ENCODE assay signal across 24 mouse cellular contexts in the genomic region with DNA sequence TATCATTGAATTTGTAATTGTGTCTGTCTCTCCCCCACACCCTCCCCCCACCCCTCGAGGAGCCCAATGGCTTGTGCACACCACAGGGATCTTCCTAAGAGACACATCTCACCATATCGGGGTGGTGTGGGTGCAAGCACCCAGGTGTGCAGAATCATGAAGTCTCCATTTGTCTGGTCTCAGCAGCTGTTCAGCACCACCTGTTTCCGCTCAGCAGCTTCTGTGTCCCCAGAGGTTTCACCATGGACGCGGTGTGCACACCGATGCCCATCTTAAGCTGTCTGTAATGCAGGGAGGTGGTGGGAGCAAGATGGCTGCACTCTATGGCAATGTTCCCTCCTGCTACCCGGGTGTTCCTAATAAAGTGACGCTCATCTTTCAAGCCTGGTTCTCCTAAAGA.
"Had no signal": no experiment of that assay in that cellular context is flagged by ENCODE, and none has a peak within 500 bp of the region (broad histone marks: within the 10 kb centered on the region; RNA-seq: fewer than 3 reads in every experiment).

No protein-coding gene starts in this region.

- H3K36me3 ChIP-seq: limb, embryonic 10.5 days; limb, embryonic 13.5 days; liver, embryonic 15.5 days; lung, embryonic 15.5 days had no signal

- H3K4me1 ChIP-seq: limb, embryonic 13.5 days; lung, embryonic 15.5 days had no signal

- ATAC-seq: liver, embryonic 12.5 days; midbrain, embryonic 13.5 days; midbrain, embryonic 16.5 days had no signal

- DNase-seq: kidney, adult 18-20 months; kidney, adult 9 months; kidney, postnatal 25 days; layer of hippocampus, adult 9-11 months; liver; lung, adult 18-20 months; lung, postnatal 10 days; lung, postnatal 36 days; right cerebral cortex, adult 18-20 months; right cerebral cortex, postnatal 14 days; right cerebral cortex, postnatal 4 days; thymus, adult 18-20 months; thymus, postnatal 36 days had no signal

- H3K4me3 ChIP-seq: layer of hippocampus, adult 2 months; limb, embryonic 10.5 days; limb, embryonic 13.5 days; liver, embryonic 12.5 days; liver, embryonic 15.5 days; lung, embryonic 15.5 days; megakaryocyte, embryonic 14.5 days; midbrain, embryonic 10.5 days; midbrain, embryonic 13.5 days had no signal

- H3K27me3 ChIP-seq: limb, embryonic 13.5 days; liver, embryonic 12.5 days; liver, embryonic 15.5 days; lung, embryonic 15.5 days; megakaryocyte, embryonic 14.5 days; midbrain, embryonic 13.5 days had no signal

- H3K9me3 ChIP-seq: limb, embryonic 10.5 days; limb, embryonic 13.5 days; liver, embryonic 12.5 days; liver, embryonic 15.5 days; lung, embryonic 15.5 days; midbrain, embryonic 10.5 days had no signal

- H3K4me2 ChIP-seq: limb, embryonic 13.5 days; liver, embryonic 12.5 days; liver, embryonic 15.5 days; lung, embryonic 15.5 days; midbrain, embryonic 13.5 days had no signal

- H3K9ac ChIP-seq: limb, embryonic 13.5 days; liver, embryonic 12.5 days; liver, embryonic 15.5 days; lung, embryonic 15.5 days; midbrain, embryonic 13.5 days had no signal

- H3K27ac ChIP-seq: kidney, postnatal 0 days; layer of hippocampus, adult 2 months; limb, embryonic 10.5 days; limb, embryonic 13.5 days; liver, embryonic 12.5 days; liver, embryonic 15.5 days; lung, embryonic 15.5 days; midbrain, embryonic 10.5 days; midbrain, embryonic 13.5 days had no signal
